Mouse (Mus musculus) urinary bladder, adult 18-20 months (tissue): ENCODE measurements around the gene Col6a4.

Experiments used
- DNase-seq, 2 experiments: peaks; one replicate each; pipeline ENCODE4 v3.0.0; 2022; ENCODE audit warnings: low spot score in 2 of 2, mixed read lengths in 2 of 2

Gene Col6a4

DNA sequence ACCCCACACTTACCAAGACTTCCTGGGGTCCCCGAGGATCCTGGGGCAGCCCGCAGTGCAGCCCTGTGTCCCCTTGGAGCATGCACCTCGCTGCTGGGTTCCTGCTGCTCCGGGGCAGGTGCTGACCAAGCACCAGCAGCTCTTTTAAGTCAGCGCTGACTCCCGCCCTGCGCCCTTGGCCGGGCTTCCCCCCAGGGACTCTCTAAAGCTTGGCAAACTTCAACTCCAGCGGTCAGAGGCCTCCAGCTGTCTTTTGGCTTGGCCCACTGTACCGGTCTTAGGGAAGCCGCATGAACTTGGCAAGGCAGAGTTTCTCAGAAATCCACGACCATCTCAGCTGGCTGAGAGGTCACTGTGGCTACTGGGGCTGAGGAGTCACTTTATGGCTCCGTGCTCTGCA, 136.1 kb downstream of the Col6a4 start, which contains the start of gene Col6a5:
TSS of gene Col6a5 (minus strand) at position 111 of the 400 bp plus-strand sequence.
- DNase-seq, result no peak

DNA sequence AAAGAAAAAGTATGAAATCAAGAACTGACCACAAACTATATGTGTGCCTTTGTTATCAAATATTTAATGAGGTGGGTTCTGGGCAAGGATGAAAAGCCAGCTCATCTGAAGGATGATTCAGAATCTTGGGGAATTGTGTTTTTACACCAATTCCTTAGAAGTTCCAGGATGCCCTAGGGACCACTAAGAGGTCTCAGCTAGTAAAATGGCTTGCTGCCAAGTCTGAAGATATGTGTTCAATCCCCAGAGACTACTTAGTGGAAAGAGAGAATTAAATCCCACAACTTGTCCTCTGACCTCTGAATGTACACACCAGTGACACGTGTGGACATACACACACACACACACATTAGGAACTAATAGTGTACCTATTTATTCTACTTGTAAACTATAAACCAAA, 137.5 kb downstream of the Col6a4 start:
- DNase-seq, result no peak

DNA sequence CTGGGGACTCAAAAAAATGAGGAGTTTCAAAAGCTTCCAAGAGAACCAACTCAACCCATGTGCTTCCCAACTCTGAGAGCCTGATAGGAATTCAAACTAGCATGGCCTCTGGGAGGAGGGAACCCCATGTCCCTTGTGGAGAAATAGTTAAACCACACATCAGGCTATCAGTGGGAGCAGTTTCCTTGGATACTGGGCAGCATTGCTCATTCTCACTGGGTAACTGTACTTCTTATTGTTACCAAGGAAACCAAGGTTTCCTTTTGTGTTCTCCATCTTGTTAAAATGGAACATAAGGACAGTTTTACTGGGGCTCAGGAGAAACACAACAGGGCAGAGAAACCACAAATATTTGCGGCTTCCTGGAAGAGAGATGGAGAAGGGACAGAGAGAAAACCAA, 146.8 kb downstream of the Col6a4 start:
- no peak for DNase-seq

DNA sequence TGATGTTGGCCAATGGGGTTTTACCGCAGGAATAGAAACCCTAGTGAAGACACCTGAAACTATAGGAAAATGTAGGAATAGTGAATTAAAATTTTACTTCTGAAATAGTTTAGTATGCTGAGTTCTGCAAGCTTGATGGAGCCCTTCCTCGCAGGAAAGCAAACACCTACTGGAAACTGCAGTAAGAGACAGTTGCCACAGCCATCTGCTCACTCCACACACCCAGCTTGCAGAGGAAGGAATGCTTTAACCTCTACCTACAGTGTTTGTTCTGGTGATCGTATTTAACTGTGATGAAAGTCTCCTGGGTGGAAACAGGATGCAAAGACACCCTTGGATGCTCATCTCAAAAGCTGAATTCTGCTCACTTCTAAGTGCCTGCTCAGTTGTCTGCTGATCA, 149.0 kb downstream of the Col6a4 start:
- DNase-seq, result no peak
